Mouse (Mus musculus): ENCODE measurements around the gene Hoxd10.

DNA sequence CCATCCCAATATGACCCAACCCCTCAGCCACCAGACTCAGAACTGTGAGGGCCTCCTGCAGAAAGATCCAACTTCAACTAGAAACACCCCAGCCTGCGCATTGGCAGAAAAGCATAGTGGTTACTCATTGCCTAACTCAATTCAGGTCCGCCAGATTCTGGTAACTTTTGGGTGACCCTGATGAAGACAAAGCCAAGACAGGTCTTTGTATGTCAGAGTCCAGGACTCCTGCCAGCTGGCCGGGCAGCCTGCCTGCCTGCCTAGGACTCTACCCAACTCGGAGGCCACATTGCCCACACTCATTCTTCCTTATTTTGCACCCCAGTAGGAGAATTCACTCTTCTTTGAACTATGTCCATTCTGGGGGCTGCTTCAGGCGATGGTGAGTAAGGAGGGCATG, 34.8 kb downstream of the Hoxd10 start, which contains the start of gene Gm28230:
- TF ChIP-seq POLR2A (IDR thresholded peaks at IDR 0.05; ENCODE audit: insufficient read depth, low read depth, low read length) (no peak), CTCF (IDR thresholded peaks at IDR 0.05) (no peak)

Measured in heart, adult 2 months (tissue).